Mouse (Mus musculus): ENCODE results near the gene Rdh11. TPM values are rescaled to one million over a fixed set of nuclear protein-coding genes. Genes with fewer than 3 reads are reported as not detected.

Gene Rdh11
- polyA plus RNA-seq, 1 experiment from 2014 or later = 27.2 TPM

DNA sequence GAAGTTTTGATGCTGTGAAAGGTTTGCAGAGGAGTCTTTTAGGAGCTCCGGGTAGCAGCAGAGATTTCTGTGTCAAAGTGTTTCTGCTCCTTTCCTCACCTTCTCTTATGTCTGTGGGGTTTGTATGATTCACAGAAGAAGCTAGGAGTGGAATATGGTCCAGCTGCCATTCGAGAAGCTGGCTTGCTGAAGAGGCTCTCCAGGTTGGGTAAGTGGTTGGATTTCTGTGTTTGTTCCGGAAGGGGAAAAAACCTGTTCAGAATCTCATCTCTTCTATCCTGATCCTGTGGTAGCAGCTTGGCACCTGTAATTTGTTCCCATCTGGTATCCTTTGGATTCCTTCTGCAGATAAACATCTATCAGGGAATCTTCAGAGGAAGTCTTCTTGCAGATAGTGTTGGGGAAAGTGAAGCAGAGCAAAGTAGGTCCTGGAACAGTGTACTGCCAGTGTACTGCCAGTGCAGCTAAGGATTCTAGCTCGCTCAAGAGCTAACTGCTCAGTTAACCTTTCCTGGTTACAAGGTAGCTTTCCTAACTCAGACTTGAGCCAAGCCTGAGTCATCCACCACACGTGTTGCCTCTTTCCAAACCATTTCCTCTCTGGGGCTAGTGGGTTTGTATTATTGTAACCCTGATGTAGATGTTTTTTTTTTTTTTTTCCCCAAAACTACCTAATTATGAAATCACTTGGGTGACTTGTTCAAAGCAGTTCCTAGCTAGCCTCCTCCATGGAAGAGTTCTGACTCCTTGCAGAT is 60.2 kb downstream of the Rdh11 start:
- H3K27me3 ChIP-seq (ENCODE audit: control insufficient read depth, insufficient read depth, low read length) = peaks cover 32% of the 10 kb centered on the region
- H3K4me2 ChIP-seq (replicated peaks; ENCODE audit: low read depth, low read length) = peak overlapping the region; percentile 49; the same call in 1 of the 2 replicates
- H3K36me3 ChIP-seq (ENCODE audit: control insufficient read depth, insufficient read depth, low read length) = no peaks in the 10 kb centered on the region
- WGBS = 23% methylated on average over 5 of the region's 5 CpGs
- no peak overlapping the region for H3K9ac ChIP-seq (ENCODE audit: low read depth, low read length)
- ATAC-seq (ENCODE audit: low FRiP score, low TSS enrichment) = no peak
- no peaks in the 10 kb centered on the region for H3K4me1 ChIP-seq (ENCODE audit: control insufficient read depth, insufficient read depth, low read length)
- H3K27ac ChIP-seq (ENCODE audit: low read depth, low read length) = no peak overlapping the region
- H3K4me3 ChIP-seq (ENCODE audit: low read length) = peak overlapping the region; percentile 31; the same call in 1 of the 2 replicates
- H3K9me3 ChIP-seq (ENCODE audit: control insufficient read depth, low read length) = no peaks in the 10 kb centered on the region

DNA sequence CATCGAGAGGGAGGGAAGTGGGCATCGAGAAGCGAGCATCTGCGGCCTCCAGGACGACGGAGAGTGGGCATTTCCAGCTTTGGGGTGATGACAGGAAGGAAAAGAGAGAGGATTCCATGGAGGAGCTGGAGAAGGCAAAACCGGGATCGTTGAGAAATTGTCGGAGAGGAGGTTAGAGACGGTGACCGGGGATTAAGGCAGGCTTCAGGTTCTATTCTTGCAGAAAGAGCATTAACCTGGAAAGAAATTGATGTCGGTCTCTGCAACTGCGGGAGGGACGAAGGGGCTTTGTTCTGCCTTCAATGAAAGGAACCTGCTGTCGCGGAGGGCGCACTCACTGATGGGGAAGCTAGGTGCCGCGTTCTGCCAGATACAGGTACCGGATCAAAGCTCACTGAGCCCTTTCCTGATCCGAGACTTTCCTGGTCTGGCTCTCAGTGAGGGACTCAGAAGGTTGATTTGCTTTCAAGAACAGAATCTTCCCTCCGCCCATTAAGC is 60.9 kb downstream of the Rdh11 start:
- Histone ChIP-seq H3K27ac (ENCODE audit: low read depth, low read length) (no peak overlapping the region), H3K9me3 (ENCODE audit: control insufficient read depth, low read length) (no peaks in the 10 kb centered on the region), H3K36me3 (ENCODE audit: control insufficient read depth, insufficient read depth, low read length) (no peaks in the 10 kb centered on the region), H3K4me2 (replicated peaks; ENCODE audit: low read depth, low read length) (peak overlapping the region; percentile 49), H3K27me3 (ENCODE audit: control insufficient read depth, insufficient read depth, low read length) (peaks cover 32% of the 10 kb centered on the region), H3K4me3 (ENCODE audit: low read length) (peak overlapping the region; percentile 31), H3K9ac (ENCODE audit: low read depth, low read length) (peak overlapping the region; percentile 24), H3K4me1 (ENCODE audit: control insufficient read depth, insufficient read depth, low read length) (no peaks in the 10 kb centered on the region)
- WGBS = 0% methylated on average over 22 of the region's 22 CpGs
- no peak for ATAC-seq (ENCODE audit: low FRiP score, low TSS enrichment)

DNA sequence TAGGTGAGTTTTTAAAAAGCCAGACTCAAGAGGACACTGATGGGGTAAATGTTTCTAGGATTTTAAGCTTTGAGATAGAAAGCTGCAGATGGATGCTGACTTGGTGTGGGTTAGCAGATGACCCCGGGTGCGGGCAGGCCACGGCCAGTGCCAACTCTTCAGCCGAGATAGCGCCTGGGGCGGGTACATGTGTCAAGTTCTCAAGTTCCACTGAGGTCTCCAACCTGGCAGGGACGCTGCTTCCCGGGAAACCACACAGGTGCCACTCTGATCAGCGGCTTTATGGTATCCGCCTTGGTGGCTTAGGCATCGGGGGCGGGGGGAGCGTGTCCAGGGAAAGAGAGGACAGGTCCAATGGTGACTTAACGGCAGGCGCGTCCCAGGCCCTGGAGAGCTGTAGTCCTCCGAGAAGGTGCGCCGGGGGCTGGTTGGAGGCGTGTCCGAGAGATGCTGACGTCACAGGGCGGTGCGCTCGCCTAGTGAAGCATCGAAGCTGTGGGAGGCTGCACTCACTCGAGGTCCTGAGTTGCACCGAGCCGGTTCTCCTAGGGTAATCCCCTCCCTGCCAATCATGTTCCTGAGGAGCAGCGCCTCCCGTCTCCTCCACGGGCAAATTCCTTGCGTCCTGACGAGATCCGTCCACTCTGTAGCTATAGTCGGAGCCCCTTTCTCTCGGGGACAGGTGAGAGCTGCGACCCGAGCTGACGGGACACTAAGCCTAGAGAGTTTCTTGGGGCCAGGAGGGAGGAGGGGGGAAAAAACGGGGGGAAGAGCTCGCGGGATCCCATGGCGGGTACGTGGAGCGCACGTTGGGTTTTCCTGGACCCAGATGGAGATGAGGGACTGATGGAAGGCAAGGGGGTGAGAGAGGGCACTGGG is 61.6 kb downstream of the Rdh11 start, which contains the start of gene Arg2:
Gene Arg2, plus strand, starts transcription at position 479 of the 879 bp plus-strand sequence.
- Histone ChIP-seq H3K9me3 (ENCODE audit: control insufficient read depth, low read length) (no peaks in the 10 kb centered on the region), H3K9ac (ENCODE audit: low read depth, low read length) (peak within 1 kb of the TSS; percentile 24), H3K4me1 (ENCODE audit: control insufficient read depth, insufficient read depth, low read length) (no peaks in the 10 kb centered on the region), H3K4me2 (replicated peaks; ENCODE audit: low read depth, low read length) (peak within 1 kb of the TSS; percentile 49), H3K36me3 (ENCODE audit: control insufficient read depth, insufficient read depth, low read length) (no peaks in the 10 kb centered on the region), H3K27me3 (ENCODE audit: control insufficient read depth, insufficient read depth, low read length) (peaks cover 32% of the 10 kb centered on the region), H3K27ac (ENCODE audit: low read depth, low read length) (no peak within 1 kb of the TSS), H3K4me3 (ENCODE audit: low read length) (peak within 1 kb of the TSS; percentile 31)
- under 1% methylated on average over 47 of the region's 47 CpGs for WGBS
- ATAC-seq (ENCODE audit: low FRiP score, low TSS enrichment) = peak; percentile 98

Other genes starting within 250 kb of the Rdh11 start
- 2.3 and 2.9 TPM in 2 replicates for gene Tmem229b, start 184.7 kb downstream of the Rdh11 start, polyA plus RNA-seq (2014; fragmentation: Nextera tagmentation; extraction: Ambion mirVana)
- gene Plekhh1, start 163.1 kb downstream of the Rdh11 start, polyA plus RNA-seq (2014; fragmentation: Nextera tagmentation; extraction: Ambion mirVana) = 5.3 and 7.9 TPM in 2 replicates
- 27.1 and 36.4 TPM in 2 replicates for gene Pigh, start 102.6 kb downstream of the Rdh11 start, polyA plus RNA-seq (2014; fragmentation: Nextera tagmentation; extraction: Ambion mirVana)
- gene Arg2, start 61.5 kb downstream of the Rdh11 start, polyA plus RNA-seq (2014; fragmentation: Nextera tagmentation; extraction: Ambion mirVana) = 17.5 and 18.0 TPM in 2 replicates
- gene Vti1b, start 19.6 kb downstream of the Rdh11 start, polyA plus RNA-seq (2014; fragmentation: Nextera tagmentation; extraction: Ambion mirVana) = 77.5 and 80.4 TPM in 2 replicates
- 2.2 and 3.3 TPM in 2 replicates for gene Rdh12, start 16.6 kb upstream of the Rdh11 start, polyA plus RNA-seq (2014; fragmentation: Nextera tagmentation; extraction: Ambion mirVana)
- 12.8 and 19.4 TPM in 2 replicates for gene Zfyve26, start 104.0 kb upstream of the Rdh11 start, polyA plus RNA-seq (2014; fragmentation: Nextera tagmentation; extraction: Ambion mirVana)
- gene Rad51b, start 105.0 kb upstream of the Rdh11 start, polyA plus RNA-seq (2014; fragmentation: Nextera tagmentation; extraction: Ambion mirVana) = 7.2 and 8.5 TPM in 2 replicates